Mouse (Mus musculus) hindbrain, embryonic 10.5 days (tissue): ENCODE measurements around the gene Apobr. TPM values are rescaled to one million over a fixed set of nuclear protein-coding genes. Genes with fewer than 3 reads are reported as not detected.

Experiments used
- DNase-seq: peaks from one replicate; pipeline ENCODE4 v3.0.0-alpha.2; 2017; ENCODE audit warnings: low spot score
- H3K27ac ChIP-seq: fragments of 300-500 bp; sonication (generic); 2 replicates; pipeline ENCODE4 v1.5.1; 2016; ENCODE audit warnings: mild to moderate bottlenecking, moderate library complexity
- H3K27me3 ChIP-seq: fragments of 300-500 bp; sonication (generic); 2 replicates; pipeline ENCODE4 v1.6.1; 2016; ENCODE audit warnings: mild to moderate bottlenecking; ENCODE audit not compliant: poor library complexity, insufficient read depth, severe bottlenecking
- H3K36me3 ChIP-seq: fragments of 300-500 bp; sonication (generic); 2 replicates; pipeline ENCODE4 v1.6.1; 2016; ENCODE audit warnings: mild to moderate bottlenecking, moderate library complexity
- H3K4me1 ChIP-seq: fragments of 300-500 bp; sonication (generic); replicated peaks from 2 replicates; pipeline ENCODE4 v1.6.1; 2016; ENCODE audit warnings: mild to moderate bottlenecking
- H3K4me3 ChIP-seq: fragments of 300-500 bp; sonication (generic); 2 replicates; pipeline ENCODE4 v1.5.1; 2016; ENCODE audit warnings: mild to moderate bottlenecking, moderate library complexity
- H3K9me3 ChIP-seq: fragments of 300-500 bp; sonication (generic); 2 replicates; pipeline ENCODE4 v1.6.1; 2016; ENCODE audit warnings: mild to moderate bottlenecking, moderate library complexity
- WGBS: fragments of 180-500 bp; shearing (Covaris S2); methylation state at CpG from one replicate; pipeline ENCODE4 v1.1.7; 2016; 5-methylcytosine and 5-hydroxymethylcytosine counted together
- polyA plus RNA-seq: library from polyadenylated mRNA; unstranded; fragments of >200 nt; fragmentation: Nextera tagmentation; extraction: Ambion mirVana; gene quantifications from 2 replicates; pipeline ENCODE4 v1.2.1, GENCODE M21; 2016

Gene Apobr
- polyA plus RNA-seq, 1 experiment from 2014 or later, result 0.47 TPM

DNA sequence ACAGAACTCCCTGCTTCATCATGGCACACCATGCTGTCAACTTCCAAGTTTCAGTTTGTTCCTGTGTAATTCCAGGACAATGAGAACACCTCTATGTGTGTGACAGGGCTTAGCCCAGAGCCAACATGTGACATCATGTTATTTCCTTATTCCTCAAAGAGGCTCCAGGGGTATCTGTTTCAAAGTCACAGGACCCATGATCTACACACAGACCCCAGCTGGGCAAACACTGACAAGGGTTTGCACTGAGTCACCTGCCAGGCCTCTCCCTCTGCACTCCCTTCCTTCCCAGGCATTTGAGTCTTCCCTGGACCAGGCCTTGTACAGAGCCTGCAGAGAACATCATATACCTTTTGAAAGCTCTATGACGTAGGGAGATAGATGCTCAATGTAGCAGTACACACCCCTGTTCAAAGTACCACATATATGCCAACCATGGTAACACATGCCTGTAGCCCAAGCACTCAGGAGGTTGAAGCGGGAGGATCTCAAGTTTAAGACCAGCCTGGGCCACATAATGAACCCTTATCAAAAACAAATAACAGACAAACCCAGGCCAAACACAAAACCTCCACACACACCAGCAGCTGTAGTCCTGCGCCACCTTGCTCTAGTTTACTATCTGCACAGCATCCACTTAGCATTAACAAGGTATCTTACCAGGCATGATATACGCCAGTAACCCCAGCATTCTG is 46.2 kb downstream of the Apobr start, which contains the start of gene Nupr1:
Gene Nupr1, minus strand, starts transcription at position 38 of the 695 bp plus-strand sequence.
- no peaks in the 10 kb centered on the region for H3K27me3 ChIP-seq
- no peaks in the 10 kb centered on the region for H3K36me3 ChIP-seq
- H3K4me3 ChIP-seq, result no peak within 1 kb of the TSS
- WGBS, result 93% methylated on average over 4 of the region's 4 CpGs
- no peaks in the 10 kb centered on the region for H3K9me3 ChIP-seq
- no peak within 1 kb of the TSS for H3K27ac ChIP-seq
- DNase-seq, result no peak
- H3K4me1 ChIP-seq, result 0 out of 2 replicates have a peak, but pooled peaks cover 3% of the 10 kb centered on the region

DNA sequence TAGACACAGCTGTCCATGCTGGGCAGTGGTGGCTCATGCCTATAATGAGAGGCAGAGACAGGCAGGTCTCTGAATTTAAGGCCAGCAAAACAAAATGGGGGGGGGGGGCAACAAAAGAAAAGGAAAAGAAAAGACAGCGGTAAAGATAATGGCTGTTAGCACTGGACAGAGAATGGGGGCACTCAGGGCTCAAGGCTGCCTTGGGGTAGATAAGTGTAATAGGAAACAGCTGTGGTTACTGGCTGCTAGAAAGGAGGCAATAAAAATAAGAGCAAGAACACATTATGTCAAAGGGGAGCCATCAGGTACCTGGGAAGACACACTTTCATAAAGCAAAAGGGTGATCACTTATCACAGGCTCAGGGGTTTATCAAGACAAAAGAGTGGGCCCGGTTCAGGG is 47.7 kb downstream of the Apobr start:
- H3K4me3 ChIP-seq, result no peak overlapping the region
- H3K9me3 ChIP-seq, result no peaks in the 10 kb centered on the region
- H3K27ac ChIP-seq, result no peak overlapping the region
- H3K27me3 ChIP-seq, result no peaks in the 10 kb centered on the region
- DNase-seq, result no peak
- no peaks in the 10 kb centered on the region for H3K36me3 ChIP-seq
- 90% methylated on average over 2 of the region's 2 CpGs for WGBS
- H3K4me1 ChIP-seq, result 0 out of 2 replicates have a peak, but pooled peaks cover 3% of the 10 kb centered on the region

DNA sequence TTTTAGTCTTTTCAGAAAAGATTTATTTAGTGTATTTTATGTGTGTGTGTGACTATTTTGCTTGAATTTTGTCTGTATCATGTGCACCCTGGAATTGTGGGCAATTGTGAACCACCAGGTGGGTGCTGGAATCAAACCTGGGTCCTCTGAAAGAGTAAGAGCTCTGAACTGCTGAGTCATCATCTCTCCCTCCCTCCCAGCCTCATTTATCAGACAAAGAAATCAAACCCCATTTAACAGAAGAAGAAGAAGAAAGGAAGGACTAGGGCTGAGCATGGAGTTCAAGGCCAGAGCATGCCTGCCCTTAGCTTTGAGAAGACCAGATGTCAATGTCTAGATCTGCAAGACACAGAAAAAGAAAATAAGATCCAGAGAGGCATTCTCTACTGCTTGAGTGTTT is 50.6 kb downstream of the Apobr start:
- Histone ChIP-seq H3K4me1 (0 out of 2 replicates have a peak, but pooled peaks cover 3% of the 10 kb centered on the region), H3K27me3 (no peaks in the 10 kb centered on the region), H3K9me3 (no peaks in the 10 kb centered on the region), H3K27ac (no peak overlapping the region), H3K36me3 (no peaks in the 10 kb centered on the region), H3K4me3 (no peak overlapping the region)
- no peak for DNase-seq

DNA sequence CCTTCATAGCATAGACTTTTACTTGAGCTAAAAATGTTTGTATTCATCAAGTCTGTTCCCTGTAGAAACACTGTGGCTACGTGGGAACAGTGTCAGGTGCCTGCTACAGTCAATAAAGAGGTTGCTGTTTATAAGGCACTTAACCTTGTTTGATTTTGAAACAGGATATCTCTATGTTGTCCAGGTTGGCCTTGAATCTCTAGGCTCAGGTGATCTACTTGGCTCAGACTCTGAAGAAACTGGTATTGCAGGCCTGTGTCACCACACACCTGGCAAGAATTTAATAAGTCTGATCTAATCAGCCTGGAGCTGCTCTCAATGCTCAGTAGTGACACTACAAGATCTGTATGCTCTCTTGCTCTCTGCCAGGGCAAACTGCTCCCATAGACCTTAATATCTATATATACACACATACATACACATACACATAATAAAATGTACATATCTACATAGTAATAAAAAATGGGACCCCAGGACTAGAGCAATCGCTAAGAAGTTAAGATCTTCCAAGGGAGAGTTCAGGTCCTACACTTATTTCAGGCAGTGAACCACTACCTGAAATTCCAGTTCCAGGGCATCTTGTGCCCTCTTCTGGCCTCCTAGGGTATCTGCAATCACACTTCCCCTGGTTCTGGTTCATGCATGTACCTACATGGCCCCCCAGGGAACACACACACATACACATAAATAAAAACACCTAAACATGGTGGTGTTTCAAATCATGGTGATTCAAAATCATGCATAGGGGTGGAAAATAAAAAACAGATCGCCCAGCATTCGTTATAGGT is 52.2 kb downstream of the Apobr start:
- Histone ChIP-seq H3K9me3 (no peaks in the 10 kb centered on the region), H3K27me3 (no peaks in the 10 kb centered on the region), H3K36me3 (no peaks in the 10 kb centered on the region), H3K4me1 (no peaks in the 10 kb centered on the region), H3K27ac (no peak overlapping the region), H3K4me3 (no peak overlapping the region)
- DNase-seq, result peak; percentile 27
- 18% methylated on average over 4 of the region's 4 CpGs for WGBS

Other genes starting within 250 kb of the Apobr start
- 3.5 and 3.9 TPM in 2 replicates for gene Lat, start 215.4 kb upstream of the Apobr start, polyA plus RNA-seq
- gene Spns1, start 207.5 kb upstream of the Apobr start, polyA plus RNA-seq, result 66.8 and 68.6 TPM in 2 replicates
- gene Nfatc2ip, start 188.2 kb upstream of the Apobr start, polyA plus RNA-seq, result 3.1 and 3.7 TPM in 2 replicates
- gene Cd19, start 170.1 kb upstream of the Apobr start, polyA plus RNA-seq, result not detected in 2 replicates
- 28.7 and 28.8 TPM in 2 replicates for gene Rabep2, start 156.2 kb upstream of the Apobr start, polyA plus RNA-seq
- 1.1 and 3.0 TPM in 2 replicates for gene Atp2a1, start 121.8 kb upstream of the Apobr start, polyA plus RNA-seq
- 54.4 and 61.0 TPM in 2 replicates for gene Sh2b1, start 109.5 kb upstream of the Apobr start, polyA plus RNA-seq
- gene Tufm, start 97.6 kb upstream of the Apobr start, polyA plus RNA-seq, result 156 and 169 TPM in 2 replicates
- 53.4 and 66.8 TPM in 2 replicates for gene Atxn2l, start 81.5 kb upstream of the Apobr start, polyA plus RNA-seq
- 185 and 213 TPM in 2 replicates for gene Eif3c, start 18.5 kb upstream of the Apobr start, polyA plus RNA-seq
- gene Cln3, start 875 bp downstream of the Apobr start, polyA plus RNA-seq, result 27.3 and 29.9 TPM in 2 replicates
- gene Il27, start 10.0 kb downstream of the Apobr start, polyA plus RNA-seq, result not detected in 2 replicates
- gene Nupr1, start 45.9 kb downstream of the Apobr start, polyA plus RNA-seq, result 1.4 and 2.7 TPM in 2 replicates
- gene Sgf29, start 64.4 kb downstream of the Apobr start, polyA plus RNA-seq, result 57.6 and 62.7 TPM in 2 replicates
- 0.19 and 0.30 TPM in 2 replicates for gene Sult1a1, start 91.5 kb downstream of the Apobr start, polyA plus RNA-seq
- 208 and 212 TPM in 2 replicates for gene Bola2, start 110.5 kb downstream of the Apobr start, polyA plus RNA-seq
- 15.3 and 16.6 TPM in 2 replicates for gene Slx1b, start 110.8 kb downstream of the Apobr start, polyA plus RNA-seq
- gene Coro1a, start 122.8 kb downstream of the Apobr start, polyA plus RNA-seq, result 49.2 and 59.5 TPM in 2 replicates
- gene Mapk3, start 174.7 kb downstream of the Apobr start, polyA plus RNA-seq, result 62.5 and 63.8 TPM in 2 replicates
- 0.55 and 1.3 TPM in 2 replicates for gene Gdpd3, start 181.4 kb downstream of the Apobr start, polyA plus RNA-seq
- 51.3 and 89.7 TPM in 2 replicates for gene Ypel3, start 192.0 kb downstream of the Apobr start, polyA plus RNA-seq
- gene Tbx6, start 196.5 kb downstream of the Apobr start, polyA plus RNA-seq, result 0.22 and 0.47 TPM in 2 replicates
- 391 and 411 TPM in 2 replicates for gene Ppp4c, start 207.6 kb downstream of the Apobr start, polyA plus RNA-seq
- gene Fam57b, start 212.7 kb downstream of the Apobr start, polyA plus RNA-seq, result 4.7 and 12.7 TPM in 2 replicates
- not detected in 2 replicates for gene 4930451I11Rik, start 246.7 kb downstream of the Apobr start, polyA plus RNA-seq